Mouse (Mus musculus): ENCODE results near the gene Kcnj9.

DNA sequence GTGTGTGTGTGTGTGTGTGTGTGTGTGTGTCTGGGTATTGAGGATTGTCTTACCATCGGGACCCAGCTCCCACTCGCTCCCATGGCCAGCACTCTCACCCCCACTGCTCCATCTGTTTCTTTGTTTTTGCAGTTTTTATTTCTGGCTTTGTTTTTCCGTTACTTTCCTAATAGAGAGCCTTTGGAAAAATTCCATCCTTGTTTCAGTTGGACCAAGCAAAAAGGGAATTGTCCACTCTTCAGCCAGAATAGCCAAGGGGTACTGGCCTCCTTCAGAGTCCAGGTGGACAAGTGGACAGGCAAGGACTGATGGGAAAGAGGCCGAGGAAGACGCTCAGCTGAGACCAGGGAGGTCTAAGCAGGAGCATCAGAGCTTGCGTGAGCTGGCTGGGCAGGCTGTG, 22.2 kb downstream of the Kcnj9 start:
- TF ChIP-seq POLR2A (IDR thresholded peaks at IDR 0.05; ENCODE audit: low read depth, low read length) = no peak
- TF ChIP-seq CTCF (IDR thresholded peaks at IDR 0.05; ENCODE audit: extremely low read depth, insufficient read length, insufficient replicate concordance, low read depth, low read length) = no peak
